Mouse (Mus musculus): ENCODE measurements around the gene BC034090. TPM values are rescaled to one million over a fixed set of nuclear protein-coding genes. Genes with fewer than 3 reads are reported as not detected.

Gene BC034090
- total and polyA plus RNA-seq, 2 experiments from 2014 or later, result 3.7 to 16.1 TPM

GRCm38 (mm10) chr1:155217865-155218541, 26.2 kb downstream of the BC034090 start:
- H3K27ac ChIP-seq, result no peak overlapping the region
- H3K9me3 ChIP-seq (ENCODE audit: low read length), result no peaks in the 10 kb centered on the region
- WGBS, result 51% methylated on average over 9 of the region's 9 CpGs
- ATAC-seq (no peak), DNase-seq (ENCODE audit: low spot score) (peak; percentile 75)
- no peaks in the 10 kb centered on the region for H3K27me3 ChIP-seq (ENCODE audit: insufficient read depth, low read length)
- peaks cover 23% of the 10 kb centered on the region for H3K4me1 ChIP-seq (ENCODE audit: insufficient read depth, low read length)
- H3K4me2 ChIP-seq (ENCODE audit: low read depth, low read length), result no peak overlapping the region
- 0 out of 2 replicates have a peak, but pooled peaks cover 4% of the 10 kb centered on the region for H3K36me3 ChIP-seq (ENCODE audit: insufficient read depth, low read length)
- no peak overlapping the region for H3K4me3 ChIP-seq (ENCODE audit: low read length)
- H3K9ac ChIP-seq (replicated peaks; ENCODE audit: low read length), result no peak overlapping the region
- TF ChIP-seq CTCF (IDR thresholded peaks at IDR 0.05; ENCODE audit: low read depth), result peak; percentile 82

- Histone ChIP-seq H3K4me2 (ENCODE audit: low read depth, low read length) (no peak overlapping the region), H3K4me3 (ENCODE audit: low read length) (no peak overlapping the region), H3K9ac (replicated peaks; ENCODE audit: low read length) (no peak overlapping the region), H3K27me3 (ENCODE audit: insufficient read depth, low read length) (no peaks in the 10 kb centered on the region), H3K27ac (no peak overlapping the region; the same call in 1 of the 2 replicates), H3K4me1 (ENCODE audit: insufficient read depth, low read length) (peaks cover 27% of the 10 kb centered on the region), H3K9me3 (ENCODE audit: low read length) (no peaks in the 10 kb centered on the region), H3K36me3 (ENCODE audit: insufficient read depth, low read length) (0 out of 2 replicates have a peak, but pooled peaks cover 4% of the 10 kb centered on the region)
- no peak for ATAC-seq
- WGBS, result 49% methylated on average over 6 of the region's 6 CpGs
- TF ChIP-seq CTCF (IDR thresholded peaks at IDR 0.05; ENCODE audit: low read depth), result no peak
- no peak for DNase-seq (ENCODE audit: low spot score)
Observed at GRCm38 (mm10) chr1:155216844-155217243, 27.4 kb downstream of the BC034090 start.

GRCm38 (mm10) chr1:155216313-155216712, 27.9 kb downstream of the BC034090 start:
- Histone ChIP-seq H3K27ac (peak overlapping the region; percentile 22; the same call in 1 of the 2 replicates), H3K27me3 (ENCODE audit: insufficient read depth, low read length) (no peaks in the 10 kb centered on the region), H3K36me3 (ENCODE audit: insufficient read depth, low read length) (0 out of 2 replicates have a peak, but pooled peaks cover 4% of the 10 kb centered on the region), H3K4me3 (ENCODE audit: low read length) (no peak overlapping the region), H3K9ac (replicated peaks; ENCODE audit: low read length) (0 out of 2 replicates have a peak overlapping the region, but pooled peaks have one; percentile 13), H3K9me3 (ENCODE audit: low read length) (no peaks in the 10 kb centered on the region), H3K4me2 (ENCODE audit: low read depth, low read length) (no peak overlapping the region), H3K4me1 (ENCODE audit: insufficient read depth, low read length) (peaks cover 27% of the 10 kb centered on the region)
- 58% methylated on average over 11 of the region's 11 CpGs for WGBS
- ATAC-seq (no peak), DNase-seq (ENCODE audit: low spot score) (no peak)
- TF ChIP-seq CTCF (IDR thresholded peaks at IDR 0.05; ENCODE audit: low read depth), result no peak

- Histone ChIP-seq H3K27me3 (ENCODE audit: insufficient read depth, low read length) (no peaks in the 10 kb centered on the region), H3K9ac (replicated peaks; ENCODE audit: low read length) (no peak overlapping the region), H3K4me3 (ENCODE audit: low read length) (no peak overlapping the region), H3K36me3 (ENCODE audit: insufficient read depth, low read length) (0 out of 2 replicates have a peak, but pooled peaks cover 3% of the 10 kb centered on the region), H3K27ac (no peak overlapping the region), H3K4me2 (ENCODE audit: low read depth, low read length) (no peak overlapping the region), H3K9me3 (ENCODE audit: low read length) (no peaks in the 10 kb centered on the region), H3K4me1 (ENCODE audit: insufficient read depth, low read length) (peaks cover 35% of the 10 kb centered on the region)
- TF ChIP-seq CTCF (IDR thresholded peaks at IDR 0.05; ENCODE audit: low read depth), result peak; percentile 66
- 0 out of 2 replicates have a peak, but pooled peaks have one; percentile 22 for ATAC-seq
- WGBS, result 47% methylated on average over 9 of the region's 9 CpGs
- no peak for DNase-seq (ENCODE audit: low spot score)
Observed at GRCm38 (mm10) chr1:155215066-155215764, 29.0 kb downstream of the BC034090 start.

GRCm38 (mm10) chr1:155213912-155214311, 30.3 kb downstream of the BC034090 start:
- Histone ChIP-seq H3K4me1 (ENCODE audit: insufficient read depth, low read length) (peaks cover 41% of the 10 kb centered on the region), H3K4me2 (ENCODE audit: low read depth, low read length) (no peak overlapping the region), H3K9ac (replicated peaks; ENCODE audit: low read length) (no peak overlapping the region), H3K36me3 (ENCODE audit: insufficient read depth, low read length) (no peaks in the 10 kb centered on the region), H3K27me3 (ENCODE audit: insufficient read depth, low read length) (no peaks in the 10 kb centered on the region), H3K27ac (peak overlapping the region; percentile 27; the same call in 1 of the 2 replicates), H3K4me3 (ENCODE audit: low read length) (no peak overlapping the region), H3K9me3 (ENCODE audit: low read length) (no peaks in the 10 kb centered on the region)
- TF ChIP-seq CTCF (IDR thresholded peaks at IDR 0.05; ENCODE audit: low read depth), result no peak
- DNase-seq (ENCODE audit: low spot score) (no peak), ATAC-seq (no peak)
- 69% methylated on average over 7 of the region's 7 CpGs for WGBS

GRCm38 (mm10) chr1:155212936-155213774, 31.1 kb downstream of the BC034090 start:
- no peak overlapping the region for H3K9ac ChIP-seq (replicated peaks; ENCODE audit: low read length)
- no peaks in the 10 kb centered on the region for H3K36me3 ChIP-seq (ENCODE audit: insufficient read depth, low read length)
- H3K27me3 ChIP-seq (ENCODE audit: insufficient read depth, low read length), result no peaks in the 10 kb centered on the region
- H3K9me3 ChIP-seq (ENCODE audit: low read length), result no peaks in the 10 kb centered on the region
- peak overlapping the region; percentile 70 for H3K27ac ChIP-seq
- 11% methylated on average over 18 of the region's 18 CpGs for WGBS
- DNase-seq (ENCODE audit: low spot score) (peak; percentile 85), ATAC-seq (peak; percentile 55)
- peak; percentile 10 for TF ChIP-seq CTCF (IDR thresholded peaks at IDR 0.05; ENCODE audit: low read depth)
- peak overlapping the region; percentile 5; the same call in 1 of the 2 replicates for H3K4me2 ChIP-seq (ENCODE audit: low read depth, low read length)
- peaks cover 41% of the 10 kb centered on the region for H3K4me1 ChIP-seq (ENCODE audit: insufficient read depth, low read length)
- no peak overlapping the region for H3K4me3 ChIP-seq (ENCODE audit: low read length)

Measured in hindbrain, postnatal 0 days (tissue).